Mouse (Mus musculus) spleen, adult 2 months (tissue): ENCODE measurements around the gene Dnajb13. TPM values are rescaled to one million over a fixed set of nuclear protein-coding genes. Genes with fewer than 3 reads are reported as not detected.

Experiments used
- DNase-seq, 2 experiments: peaks; one replicate each; pipeline versions ENCODE4 v3.0.0 to v3.0.0-alpha.2; 2012 to 2021; ENCODE audit warnings: low spot score in 2 of 2, low read depth in 1 of 2
- H3K27ac ChIP-seq: fragments of 200-500 bp; 2 replicates; pipeline ENCODE4 v1.5.1; 2012; ENCODE audit warnings: low read length, inconsistent platforms; ENCODE audit not compliant: insufficient read depth
- H3K27me3 ChIP-seq: fragments of 200-500 bp; 2 replicates; pipeline ENCODE4 v1.6.1; 2012; ENCODE audit warnings: mild to moderate bottlenecking, moderate library complexity, low read length, inconsistent platforms; ENCODE audit not compliant: control insufficient read depth, insufficient read depth
- H3K36me3 ChIP-seq: fragments of 200-500 bp; 2 replicates; pipeline ENCODE4 v1.6.1; 2012; ENCODE audit warnings: mild to moderate bottlenecking, low read length, inconsistent platforms; ENCODE audit not compliant: control insufficient read depth, insufficient read depth
- H3K4me1 ChIP-seq: fragments of 200-500 bp; 2 replicates; pipeline ENCODE4 v1.6.1; 2011; ENCODE audit warnings: inconsistent platforms; ENCODE audit not compliant: control insufficient read depth, insufficient read depth, insufficient read length
- H3K4me3 ChIP-seq: fragments of 200-500 bp; 2 replicates; pipeline ENCODE4 v1.5.1; 2011; ENCODE audit warnings: mild to moderate bottlenecking, inconsistent platforms; ENCODE audit not compliant: insufficient read depth, insufficient read length; ENCODE audit errors: extremely low read depth
- CTCF ChIP-seq: fragments of 200-500 bp; IDR thresholded peaks from 2 replicates; pipeline ENCODE4 v1.5.1; 2011; ENCODE audit warnings: mild to moderate bottlenecking, inconsistent platforms; ENCODE audit not compliant: insufficient read depth, insufficient read length, insufficient replicate concordance; ENCODE audit errors: extremely low read depth
- POLR2A ChIP-seq: fragments of 200-500 bp; IDR thresholded peaks from 2 replicates; pipeline ENCODE4 v1.6.1; 2011; ENCODE audit warnings: low read depth, low read length, inconsistent platforms
- WGBS: fragments of 180-500 bp; shearing (Covaris S2); methylation state at CpG from one replicate; pipeline ENCODE4 v1.1.7; 2018; 5-methylcytosine and 5-hydroxymethylcytosine counted together
- polyA plus RNA-seq: library from polyadenylated mRNA; depleted of rRNA; stranded (reverse); fragments of >200 nt; gene quantifications from 2 replicates; pipeline ENCODE4 v1.2.3, GENCODE M21; 2012

Dnajb13 gene
- polyA plus RNA-seq, 1 experiment: 3.8 TPM

DNA sequence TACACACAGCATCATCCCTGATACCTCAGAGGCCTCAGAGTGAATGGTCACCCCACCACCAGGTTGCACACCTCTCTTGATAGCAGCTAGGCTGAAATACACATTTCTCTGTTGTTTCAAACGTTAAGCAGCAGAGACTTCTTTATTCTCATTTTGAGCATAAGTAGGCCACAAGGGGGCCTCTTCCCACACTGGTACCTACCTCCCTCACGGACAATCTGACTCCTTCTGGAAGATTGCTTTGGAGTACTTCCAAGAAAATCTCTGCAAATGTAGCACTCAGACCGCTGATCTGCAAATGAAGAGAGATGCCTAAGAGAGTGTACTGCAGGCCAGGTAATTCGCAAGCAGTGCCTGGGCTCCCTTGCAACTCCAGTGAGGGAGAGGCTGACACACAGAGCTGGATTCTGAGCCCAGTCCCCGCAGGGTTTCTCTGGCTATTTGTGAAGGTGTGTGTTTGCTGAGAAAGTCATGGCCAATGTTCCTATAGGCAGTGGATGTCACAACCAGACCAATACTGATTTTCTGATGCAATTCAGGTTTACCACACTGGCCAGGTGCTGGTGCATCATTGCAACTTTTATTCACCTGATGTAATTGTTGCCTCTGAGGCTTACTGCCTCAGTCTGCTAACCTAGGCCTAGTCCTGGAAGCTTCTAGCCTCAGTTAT lies 35.7 kb upstream of the Dnajb13 start:
- no peak for DNase-seq
- Histone ChIP-seq H3K27ac (no peak overlapping the region), H3K4me3 (no peak overlapping the region), H3K27me3 (no peaks in the 10 kb centered on the region), H3K36me3 (peaks cover 2% of the 10 kb centered on the region), H3K4me1 (no peaks in the 10 kb centered on the region)
- TF ChIP-seq CTCF (no peak), POLR2A (no peak)
- 85% methylated on average over 5 of the region's 5 CpGs for WGBS

DNA sequence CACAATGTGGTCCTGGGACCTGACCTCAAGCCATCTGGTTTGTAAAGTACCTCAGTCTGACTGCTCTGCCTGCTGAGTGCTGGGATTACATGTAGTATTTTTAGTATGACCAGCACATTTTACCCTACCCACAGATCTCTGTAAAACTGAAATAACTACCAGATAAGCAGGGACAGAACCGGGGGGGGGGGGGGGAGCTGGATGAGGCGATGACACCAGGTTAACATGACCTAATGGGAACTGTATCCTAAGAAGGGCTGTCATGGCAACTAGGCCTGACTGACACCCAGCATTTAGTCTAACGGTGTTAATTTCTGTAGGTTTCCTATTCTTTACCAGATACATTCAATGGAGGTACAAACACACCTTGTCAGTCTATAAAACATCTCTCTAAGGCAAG lies 35.0 kb upstream of the Dnajb13 start:
- WGBS: 85% methylated on average over 3 of the region's 3 CpGs
- H3K4me3 ChIP-seq: no peak overlapping the region
- no peaks in the 10 kb centered on the region for H3K27me3 ChIP-seq
- H3K36me3 ChIP-seq: peaks cover 2% of the 10 kb centered on the region
- H3K4me1 ChIP-seq: no peaks in the 10 kb centered on the region
- TF ChIP-seq POLR2A (no peak), CTCF (no peak)
- no peak overlapping the region for H3K27ac ChIP-seq
- DNase-seq: no peak

DNA sequence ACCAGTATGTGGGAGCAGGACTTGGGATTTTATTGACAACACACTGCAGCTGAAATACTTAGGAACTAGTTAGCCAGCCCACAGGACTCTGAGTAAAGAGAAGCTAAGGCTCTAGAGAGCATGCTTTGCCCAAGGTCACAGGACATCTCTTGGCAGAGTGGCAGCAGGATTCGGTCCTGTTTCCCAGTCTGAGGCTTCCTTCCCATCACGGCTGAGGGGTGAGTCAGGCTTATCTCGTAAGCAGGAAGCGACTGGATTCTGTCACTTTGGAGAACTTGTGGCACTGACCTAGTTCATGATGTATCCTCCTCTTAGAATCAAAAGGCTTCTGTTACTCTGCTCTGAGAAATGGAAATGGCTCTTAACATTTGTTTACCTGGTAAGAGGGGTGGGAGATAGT lies 32.9 kb upstream of the Dnajb13 start:
- DNase-seq: no peak
- Histone ChIP-seq H3K4me3 (no peak overlapping the region), H3K36me3 (peaks cover 2% of the 10 kb centered on the region), H3K4me1 (no peaks in the 10 kb centered on the region), H3K27ac (no peak overlapping the region), H3K27me3 (no peaks in the 10 kb centered on the region)
- WGBS: 82% methylated on average over 4 of the region's 4 CpGs
- TF ChIP-seq POLR2A (no peak), CTCF (no peak)

DNA sequence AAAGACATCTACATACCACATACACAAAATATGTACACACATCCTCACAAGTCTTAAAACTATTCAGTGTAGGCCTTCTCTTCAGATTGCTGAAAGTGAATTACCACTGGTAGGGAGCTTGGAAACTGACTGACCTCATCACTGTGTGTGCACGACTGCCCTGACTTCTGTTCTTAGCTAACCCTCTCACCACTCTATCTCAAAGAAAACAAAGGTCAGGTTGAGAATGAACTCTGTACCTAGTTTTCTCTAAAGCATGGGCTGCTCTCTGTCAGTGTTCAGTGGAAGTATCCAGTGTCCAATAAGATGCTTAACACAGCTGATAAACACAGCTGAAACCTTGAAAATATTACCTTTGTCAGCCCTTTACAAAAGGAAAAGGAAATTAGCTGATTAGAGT lies 29.7 kb upstream of the Dnajb13 start:
- Histone ChIP-seq H3K27me3 (no peaks in the 10 kb centered on the region), H3K4me1 (no peaks in the 10 kb centered on the region), H3K36me3 (peaks cover 4% of the 10 kb centered on the region), H3K4me3 (no peak overlapping the region), H3K27ac (no peak overlapping the region)
- 80% methylated on average over 1 of the region's 1 CpGs for WGBS
- TF ChIP-seq CTCF (no peak), POLR2A (no peak)
- no peak for DNase-seq

DNA sequence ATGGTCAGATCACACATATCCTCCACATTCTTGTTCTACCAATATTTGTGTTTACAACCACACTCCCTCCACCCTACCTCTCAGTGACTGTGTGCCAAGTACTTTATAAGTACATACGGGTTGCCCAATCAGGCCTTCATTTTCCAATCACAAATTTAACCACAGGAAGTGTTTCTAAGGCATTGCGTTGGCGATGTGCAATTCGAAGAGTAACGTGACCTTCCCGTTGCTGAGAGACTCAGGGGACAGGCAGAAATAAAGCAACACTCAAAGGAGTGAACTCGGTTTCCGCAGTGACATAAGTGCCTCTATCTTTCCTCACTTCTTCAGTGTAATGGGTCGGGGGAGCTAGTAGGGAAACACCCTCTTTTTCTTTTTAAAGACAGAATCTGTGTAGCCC lies 24.8 kb upstream of the Dnajb13 start:
- H3K4me3 ChIP-seq: no peak overlapping the region
- 86% methylated on average over 9 of the region's 9 CpGs for WGBS
- H3K27me3 ChIP-seq: no peaks in the 10 kb centered on the region
- no peak overlapping the region for H3K27ac ChIP-seq
- peaks cover 10% of the 10 kb centered on the region for H3K36me3 ChIP-seq
- DNase-seq: no peak
- TF ChIP-seq POLR2A: no peak
- no peak for TF ChIP-seq CTCF
- H3K4me1 ChIP-seq: peaks cover 2% of the 10 kb centered on the region; the same call in 1 of the 2 replicates

DNA sequence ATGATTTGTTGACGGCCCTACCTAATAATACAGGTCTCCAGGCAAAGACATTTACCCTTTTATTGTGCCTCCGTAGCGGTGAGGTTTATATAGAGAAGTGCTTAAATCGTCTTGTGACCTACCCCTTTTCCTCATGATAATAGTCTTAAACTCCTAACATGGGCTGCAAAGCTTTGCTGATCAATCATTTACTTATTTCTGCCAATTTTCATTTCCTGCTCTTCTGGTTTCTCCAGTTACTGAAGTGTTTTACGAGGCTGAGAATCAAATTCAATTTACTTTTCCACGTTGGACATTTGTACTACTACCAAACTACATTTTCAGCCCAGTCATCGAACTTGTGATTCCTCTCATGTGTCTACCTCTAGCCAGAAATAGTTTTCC lies 22.8 kb upstream of the Dnajb13 start:
- DNase-seq: no peak

DNA sequence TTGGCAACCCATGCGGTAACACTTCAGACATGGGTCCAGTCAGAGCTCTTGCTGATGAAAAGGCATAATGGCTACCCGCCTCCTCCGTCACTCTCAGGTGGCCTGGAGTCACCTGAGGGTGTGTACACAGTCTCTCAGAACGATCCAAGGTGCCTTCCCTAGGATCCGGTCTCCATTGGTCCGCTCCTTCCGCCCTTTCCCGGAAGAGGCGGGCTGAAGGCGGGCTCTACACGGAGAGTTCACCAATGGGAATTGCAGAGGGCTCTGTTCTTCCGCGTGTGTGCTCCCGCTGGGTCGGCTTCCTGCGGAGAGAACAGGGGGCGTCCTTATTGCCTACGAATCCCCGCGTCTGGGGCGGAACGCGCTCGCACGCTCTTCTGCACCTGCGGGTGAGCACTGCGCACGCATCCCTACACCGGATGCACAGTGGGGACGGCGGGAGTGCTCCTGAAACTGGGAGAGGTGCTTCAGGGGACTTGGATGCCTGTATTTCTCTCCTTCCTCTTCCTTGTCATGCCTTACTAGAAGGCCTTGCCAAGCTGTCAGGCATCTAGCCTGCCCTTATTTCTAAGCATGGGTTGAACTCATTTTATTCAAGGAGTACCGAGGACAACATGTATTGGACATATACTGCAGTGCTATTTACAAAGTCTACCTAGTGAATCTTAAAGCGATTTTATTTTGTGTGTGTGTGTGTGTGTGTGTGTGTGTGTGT lies 22.2 kb upstream of the Dnajb13 start, which contains the start of gene Coa4:
Gene Coa4, plus strand, starts transcription at position 268 of the 715 bp plus-strand sequence.
- no peaks in the 10 kb centered on the region for H3K27me3 ChIP-seq
- under 1% methylated on average over 33 of the region's 33 CpGs for WGBS
- TF ChIP-seq POLR2A (peak; percentile 7), CTCF (no peak)
- H3K27ac ChIP-seq: peak within 1 kb of the TSS; percentile 77
- peak; percentile 79 to 88 for DNase-seq
- H3K4me1 ChIP-seq: peaks cover 2% of the 10 kb centered on the region; the same call in 1 of the 2 replicates
- H3K36me3 ChIP-seq: peaks cover 10% of the 10 kb centered on the region
- H3K4me3 ChIP-seq: peak within 1 kb of the TSS; percentile 95

More for the DNA sequence above, 22.8 kb upstream of the Dnajb13 start:
- Histone ChIP-seq H3K27me3 (no peaks in the 10 kb centered on the region), H3K4me3 (peak overlapping the region; percentile 95), H3K4me1 (peaks cover 2% of the 10 kb centered on the region; the same call in 1 of the 2 replicates), H3K36me3 (peaks cover 10% of the 10 kb centered on the region), H3K27ac (no peak overlapping the region)
- no peak for TF ChIP-seq POLR2A
- no peak for TF ChIP-seq CTCF
- WGBS: 20% methylated on average over 7 of the region's 7 CpGs
